Mouse (Mus musculus) brain, embryonic 14.5 days (tissue): ENCODE results near the gene Dst.

Source experiments
- CTCF ChIP-seq: fragments of 200-500 bp; IDR thresholded peaks from 2 replicates; pipeline ENCODE4 v1.5.1; 2012; ENCODE audit warnings: inconsistent platforms, mild to moderate bottlenecking, moderate library complexity, borderline replicate concordance; ENCODE audit not compliant: insufficient read depth, insufficient read length; ENCODE audit errors: extremely low read depth
- POLR2A ChIP-seq: fragments of 200-500 bp; IDR thresholded peaks from 2 replicates; pipeline ENCODE4 v1.6.1; 2012; ENCODE audit warnings: mild to moderate bottlenecking, inconsistent platforms, borderline replicate concordance; ENCODE audit not compliant: poor library complexity, insufficient read depth, insufficient read length, severe bottlenecking; ENCODE audit errors: extremely low read depth

DNA sequence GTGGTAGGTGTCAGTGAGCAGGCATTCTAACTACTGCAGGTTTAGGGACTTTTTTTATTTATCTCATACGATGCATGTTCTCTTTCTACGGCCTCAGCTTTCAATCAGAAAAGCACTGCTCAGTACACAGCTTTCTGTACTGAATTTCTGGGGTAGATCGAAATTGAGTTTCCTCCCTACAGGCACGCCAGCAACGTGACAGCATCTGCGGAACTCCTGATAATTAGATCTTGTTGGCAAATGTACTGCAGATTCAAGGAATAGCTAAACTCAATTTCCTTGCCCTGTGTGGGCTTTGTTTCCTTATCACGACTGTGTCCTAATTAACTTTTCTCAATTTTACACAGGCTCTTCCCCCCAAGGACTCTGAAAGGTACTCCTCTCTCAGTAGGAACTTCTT lies 416.2 kb downstream of the Dst start:
- TF ChIP-seq CTCF (no peak), POLR2A (no peak)
